Mouse (Mus musculus) heart, postnatal 0 days (tissue): ENCODE data around the gene B3galt6. TPM values are rescaled to one million over a fixed set of nuclear protein-coding genes. Genes with fewer than 3 reads are reported as not detected.
A peak's percentile ranks its signal among the peaks of the same experiment; 100 is the strongest.

Experiments
- ATAC-seq: fragments of 200-750 bp; cut with Nextera tagmentation; 2 replicates; pipeline ENCODE4 v1.8.0; 2017; ENCODE audit warnings: low read depth, moderate number of reproducible peaks, moderate library complexity; ENCODE audit not compliant: insufficient read depth
- DNase-seq: peaks from one replicate; pipeline ENCODE4 v3.0.0-alpha.2; 2016; ENCODE audit warnings: low spot score
- H3K27ac ChIP-seq: fragments of 300-500 bp; sonication (generic); 2 replicates; pipeline ENCODE4 v1.5.1; 2014; ENCODE audit warnings: low read depth, mild to moderate bottlenecking
- H3K27me3 ChIP-seq: fragments of 300-500 bp; sonication (generic); 2 replicates; pipeline ENCODE4 v1.6.1; 2014; ENCODE audit warnings: low read length, mixed read lengths; ENCODE audit not compliant: control insufficient read depth, insufficient read depth
- H3K36me3 ChIP-seq: fragments of 300-500 bp; sonication (generic); replicated peaks from 2 replicates; pipeline ENCODE4 v1.6.1; 2014; ENCODE audit warnings: low read length, mixed read lengths; ENCODE audit not compliant: control insufficient read depth, insufficient read depth
- H3K4me1 ChIP-seq: fragments of 300-500 bp; sonication (generic); 2 replicates; pipeline ENCODE4 v1.6.1; 2014; ENCODE audit warnings: antibody characterized with exemption; ENCODE audit not compliant: control insufficient read depth, insufficient read depth
- H3K4me2 ChIP-seq: fragments of 300-500 bp; sonication (generic); 2 replicates; pipeline ENCODE4 v1.6.1; 2014; ENCODE audit warnings: low read depth, mild to moderate bottlenecking, low read length, moderate library complexity
- H3K4me3 ChIP-seq: fragments of 300-500 bp; sonication (generic); 2 replicates; pipeline ENCODE4 v1.5.1; 2014; ENCODE audit warnings: low read depth, low read length
- H3K9ac ChIP-seq: fragments of 300-500 bp; sonication (generic); replicated peaks from 2 replicates; pipeline ENCODE4 v1.6.1; 2014; ENCODE audit warnings: low read depth, low read length, mixed read lengths
- H3K9me3 ChIP-seq: fragments of 300-500 bp; sonication (generic); replicated peaks from 2 replicates; pipeline ENCODE4 v1.6.1; 2016; ENCODE audit warnings: low read length; ENCODE audit not compliant: control insufficient read depth
- CTCF ChIP-seq: IDR thresholded peaks from 2 replicates; pipeline ENCODE4 v1.5.1; 2016; ENCODE audit warnings: antibody characterized with exemption, control low read depth, low read depth
- EP300 ChIP-seq: IDR thresholded peaks from 2 replicates; pipeline ENCODE4 v1.6.1; 2016; ENCODE audit warnings: antibody characterized with exemption, low read depth
- WGBS: fragments of 180-500 bp; shearing (Covaris S2); extraction: QIAGEN DNeasy Blood & Tissue Kit; methylation state at CpG from one replicate; pipeline ENCODE4 v1.1.7; 2014; 5-methylcytosine and 5-hydroxymethylcytosine counted together
- polyA plus RNA-seq: library from polyadenylated mRNA; unstranded; fragments of >200 nt; fragmentation: Nextera tagmentation; extraction: Ambion mirVana; gene quantifications from 2 replicates; pipeline ENCODE4 v1.2.1, GENCODE M21; 2015
- total RNA-seq: library from RNA; depleted of rRNA; stranded (reverse); fragments of >200 nt; gene quantifications from 2 replicates; pipeline ENCODE4 v1.2.3, GENCODE M21; 2014; ENCODE audit warnings: low replicate concordance

Gene B3galt6
- total and polyA plus RNA-seq, 2 experiments from 2014 or later = 5.7 to 11.2 TPM

- Histone ChIP-seq H3K4me3 (peak overlapping the region; percentile 98), H3K4me1 (peaks cover 22% of the 10 kb centered on the region), H3K4me2 (peak overlapping the region; percentile 69), H3K9me3 (no peaks in the 10 kb centered on the region), H3K27me3 (no peaks in the 10 kb centered on the region), H3K36me3 (peaks cover 5% of the 10 kb centered on the region), H3K9ac (no peak overlapping the region), H3K27ac (no peak overlapping the region)
- 84% methylated on average over 22 of the region's 22 CpGs for WGBS
- ATAC-seq (no peak), DNase-seq (no peak)
- no peak for TF ChIP-seq EP300
- TF ChIP-seq CTCF = no peak
Measured at GRCm38 (mm10) chr4:155991211-155991907, 1.1 kb downstream of the B3galt6 start.

GRCm38 (mm10) chr4:155983788-155984187 is 8.7 kb downstream of the B3galt6 start:
- no peak for DNase-seq
- Histone ChIP-seq H3K9me3 (no peaks in the 10 kb centered on the region), H3K27ac (no peak overlapping the region), H3K9ac (no peak overlapping the region), H3K4me1 (no peaks in the 10 kb centered on the region), H3K4me2 (no peak overlapping the region), H3K4me3 (no peak overlapping the region), H3K36me3 (no peaks in the 10 kb centered on the region), H3K27me3 (no peaks in the 10 kb centered on the region)
- TF ChIP-seq EP300 = no peak
- no peak for TF ChIP-seq CTCF
- 12% methylated on average over 2 of the region's 2 CpGs for WGBS
- ATAC-seq = no peak

GRCm38 (mm10) chr4:155981436-155982082 is 10.9 kb downstream of the B3galt6 start:
- Histone ChIP-seq H3K4me3 (no peak overlapping the region), H3K9me3 (no peaks in the 10 kb centered on the region), H3K27ac (no peak overlapping the region), H3K27me3 (no peaks in the 10 kb centered on the region), H3K36me3 (no peaks in the 10 kb centered on the region), H3K4me1 (no peaks in the 10 kb centered on the region), H3K4me2 (no peak overlapping the region), H3K9ac (no peak overlapping the region)
- ATAC-seq = no peak
- 64% methylated on average over 12 of the region's 12 CpGs for WGBS
- DNase-seq = no peak
- TF ChIP-seq EP300 (no peak), CTCF (no peak)

- Histone ChIP-seq H3K9ac (no peak overlapping the region), H3K9me3 (no peaks in the 10 kb centered on the region), H3K4me2 (no peak overlapping the region), H3K4me1 (no peaks in the 10 kb centered on the region), H3K36me3 (no peaks in the 10 kb centered on the region), H3K4me3 (no peak overlapping the region), H3K27me3 (no peaks in the 10 kb centered on the region), H3K27ac (no peak overlapping the region)
- whole genome bisulfite sequencing = 68% methylated on average over 2 of the region's 2 CpGs
- ATAC-seq (no peak), DNase-seq (no peak)
- TF ChIP-seq EP300 = no peak
- no peak for TF ChIP-seq CTCF
Measured at GRCm38 (mm10) chr4:155973239-155973638, 19.2 kb downstream of the B3galt6 start.

- Histone ChIP-seq H3K4me2 (no peak overlapping the region), H3K4me1 (no peaks in the 10 kb centered on the region), H3K27me3 (no peaks in the 10 kb centered on the region), H3K4me3 (no peak overlapping the region), H3K9me3 (no peaks in the 10 kb centered on the region), H3K27ac (no peak overlapping the region), H3K9ac (no peak overlapping the region), H3K36me3 (no peaks in the 10 kb centered on the region)
- DNase-seq (no peak), ATAC-seq (no peak)
- TF ChIP-seq CTCF (no peak), EP300 (no peak)
- WGBS = 76% methylated on average over 6 of the region's 6 CpGs
Measured at GRCm38 (mm10) chr4:155972651-155973050, 19.8 kb downstream of the B3galt6 start.
